ENCODE assay signal across 8 mouse cellular contexts in the genomic region with DNA sequence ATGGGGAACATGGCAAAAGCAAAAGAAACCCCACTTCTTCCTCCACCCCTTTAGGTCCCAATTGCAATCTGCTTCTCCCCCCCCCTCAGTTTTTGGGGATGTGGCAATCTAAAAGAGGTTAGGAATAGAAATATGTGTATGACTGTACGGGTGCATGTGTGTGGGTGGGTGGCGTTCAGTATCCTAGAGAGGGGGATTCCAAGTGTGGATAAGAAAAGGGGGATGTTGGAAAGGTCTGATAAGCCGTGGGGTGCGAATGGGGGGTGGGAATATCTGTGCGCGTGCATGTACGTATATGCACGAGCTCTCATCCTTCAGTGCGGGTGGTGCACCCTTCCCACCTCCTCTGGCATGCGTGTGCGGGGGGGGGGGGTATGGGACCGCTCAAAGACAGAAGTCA. TPM values are rescaled to one million over a fixed set of nuclear protein-coding genes. Genes with fewer than 3 reads are reported as not detected.
DNase-seq lines count a peak whose midpoint lies in the region; ATAC-seq and TF ChIP-seq lines count a peak whose summit lies in the region.

No protein-coding gene starts in this region.

- TF ChIP-seq CTCF in heart, adult 2 months (IDR thresholded peaks at IDR 0.05) = no peak
- no peak for TF ChIP-seq CTCF in E14TG2a.4 (conservative IDR thresholded peaks at IDR 0.05; ENCODE audit: low read length)
- no peak for TF ChIP-seq CTCF in liver, embryonic 14.5 days (IDR thresholded peaks at IDR 0.05; ENCODE audit: low read depth)
- TF ChIP-seq CTCF in stomach, postnatal 0 days (IDR thresholded peaks at IDR 0.05; ENCODE audit: low read depth) = no peak

- 3% methylated on average over 12 of the region's 12 CpGs for WGBS in heart, adult 2 months
- 2% methylated on average over 10 of the region's 12 CpGs for WGBS in forebrain, embryonic 12.5 days
- WGBS in liver, embryonic 14.5 days (ENCODE audit: insufficient replicate concordance) = 3% methylated on average over 11 of the region's 12 CpGs
- WGBS in stomach, postnatal 0 days = 6% methylated on average over 11 of the region's 12 CpGs

- H3K4me2 ChIP-seq in forebrain, embryonic 12.5 days = peak overlapping the region; percentile 95
- peak overlapping the region; percentile 57 for H3K4me2 ChIP-seq in liver, embryonic 14.5 days (ENCODE audit: low read depth)
- peak overlapping the region; percentile 81 for H3K4me2 ChIP-seq in stomach, postnatal 0 days (replicated peaks; ENCODE audit: low read depth)

- no peaks in the 10 kb centered on the region; the same call in 1 of the 2 replicates for H3K79me2 ChIP-seq in heart, adult 2 months (replicated peaks; ENCODE audit: control insufficient read depth, insufficient read depth, low read length)

- intact Hi-C loops in heart, adult 2 months (cut with DNase I) = no loop called here
- intact Hi-C loops in heart, postnatal 14 days (cut with DNase I) = no loop called here
- intact Hi-C loops in gastrocnemius, postnatal 14 days (cut with DNase I; ENCODE audit: low total_unique reads) = loop anchor here (5.0 kb wide), 1 partner anchor 35 kb away; no protein-coding TSS in a partner anchor

- TF ChIP-seq POLR2A in heart, adult 2 months (IDR thresholded peaks at IDR 0.05; ENCODE audit: insufficient read depth, low read depth, low read length) = no peak

- peak overlapping the region; percentile 61 for H3K9ac ChIP-seq in heart, adult 2 months (ENCODE audit: low read depth, low read length)
- peak overlapping the region; percentile 72 for H3K9ac ChIP-seq in forebrain, embryonic 12.5 days
- H3K9ac ChIP-seq in liver, embryonic 14.5 days (replicated peaks) = no peak overlapping the region
- H3K9ac ChIP-seq in stomach, postnatal 0 days (ENCODE audit: low read length) = peak overlapping the region; percentile 63; the same call in 1 of the 2 replicates

- H3K4me3 ChIP-seq in heart, adult 2 months = peak overlapping the region; percentile 67
- peak overlapping the region; percentile 81 for H3K4me3 ChIP-seq in E14TG2a.4 (replicated peaks; ENCODE audit: low read length)
- H3K4me3 ChIP-seq in forebrain, embryonic 12.5 days (replicated peaks) = peak overlapping the region; percentile 49
- peak overlapping the region in 1 of 2 experiments; percentile 35; a peak in 2 of 4 replicates for H3K4me3 ChIP-seq in liver, embryonic 14.5 days (ENCODE audit: insufficient read depth in 1 of 2, low read depth in 2 of 2, low read length in 2 of 2)
- H3K4me3 ChIP-seq in stomach, postnatal 0 days (ENCODE audit: low read depth, low read length) = peak overlapping the region; percentile 51

- no peaks in the 10 kb centered on the region for H3K27me3 ChIP-seq in heart, adult 2 months (ENCODE audit: control insufficient read depth, insufficient read depth, low read length)
- H3K27me3 ChIP-seq in E14TG2a.4 (ENCODE audit: insufficient read depth, low read length) = peaks cover 45% of the 10 kb centered on the region
- H3K27me3 ChIP-seq in forebrain, embryonic 12.5 days = peaks cover 37% of the 10 kb centered on the region
- H3K27me3 ChIP-seq in liver, embryonic 14.5 days (ENCODE audit: control insufficient read depth, insufficient read depth, low read length) = peaks cover 70% of the 10 kb centered on the region
- H3K27me3 ChIP-seq in stomach, postnatal 0 days (ENCODE audit: control insufficient read depth, insufficient read depth, low read length) = no peaks in the 10 kb centered on the region

- no peaks in the 10 kb centered on the region for H3K36me3 ChIP-seq in heart, adult 2 months (ENCODE audit: control insufficient read depth, insufficient read depth, low read length)
- H3K36me3 ChIP-seq in E14TG2a.4 (ENCODE audit: insufficient read depth, low read length) = no peaks in the 10 kb centered on the region
- no peaks in the 10 kb centered on the region for H3K36me3 ChIP-seq in forebrain, embryonic 12.5 days (replicated peaks)
- H3K36me3 ChIP-seq in liver, embryonic 14.5 days (replicated peaks; ENCODE audit: control insufficient read depth, insufficient read depth, low read depth) = no peaks in the 10 kb centered on the region
- H3K36me3 ChIP-seq in stomach, postnatal 0 days (ENCODE audit: control insufficient read depth, insufficient read depth, low read length) = no peaks in the 10 kb centered on the region

- peak overlapping the region; percentile 61; the same call in 1 of the 2 replicates for H3K27ac ChIP-seq in heart, adult 2 months
- no peak overlapping the region for H3K27ac ChIP-seq in forebrain, embryonic 12.5 days
- no peak overlapping the region for H3K27ac ChIP-seq in liver, embryonic 14.5 days
- H3K27ac ChIP-seq in stomach, postnatal 0 days (replicated peaks) = no peak overlapping the region

- peaks cover 8% of the 10 kb centered on the region for H3K4me1 ChIP-seq in heart, adult 2 months (ENCODE audit: control insufficient read depth, insufficient read depth, low read length)
- H3K4me1 ChIP-seq in E14TG2a.4 (replicated peaks; ENCODE audit: low read depth, low read length) = peaks cover 83% of the 10 kb centered on the region
- H3K4me1 ChIP-seq in forebrain, embryonic 12.5 days = peaks cover 67% of the 10 kb centered on the region
- peaks cover 0 to 10% of the 10 kb centered on the region in 2 experiments; a peak in 2 of 4 replicates for H3K4me1 ChIP-seq in liver, embryonic 14.5 days (replicated peaks; ENCODE audit: control insufficient read depth in 2 of 2, insufficient read depth in 2 of 2, low read length in 1 of 2)
- H3K4me1 ChIP-seq in stomach, postnatal 0 days (replicated peaks; ENCODE audit: control insufficient read depth, insufficient read depth) = 0 out of 2 replicates have a peak, but pooled peaks cover 3% of the 10 kb centered on the region

- TF ChIP-seq EP300 in heart, adult 2 months (IDR thresholded peaks at IDR 0.05; ENCODE audit: insufficient read depth, low read depth, low read length) = no peak
- no peak for TF ChIP-seq EP300 in liver, embryonic 14.5 days (IDR thresholded peaks at IDR 0.05; ENCODE audit: low read depth)
- TF ChIP-seq EP300 in stomach, postnatal 0 days (optimal IDR thresholded peaks at IDR 0.05) = no peak

- H3K9me3 ChIP-seq in E14TG2a.4 (ENCODE audit: low read length) = no peaks in the 10 kb centered on the region
- no peaks in the 10 kb centered on the region for H3K9me3 ChIP-seq in forebrain, embryonic 12.5 days
- H3K9me3 ChIP-seq in liver, embryonic 14.5 days (ENCODE audit: control insufficient read depth, low read length) = no peaks in the 10 kb centered on the region
- H3K9me3 ChIP-seq in stomach, postnatal 0 days (ENCODE audit: control insufficient read depth, low read length) = no peaks in the 10 kb centered on the region

- no peak for ATAC-seq in forebrain, embryonic 12.5 days (ENCODE audit: low FRiP score)
- no peak for ATAC-seq in liver, embryonic 14.5 days (ENCODE audit: insufficient read depth)
- no peak for ATAC-seq in stomach, postnatal 0 days (ENCODE audit: low FRiP score, low TSS enrichment)

- no peak for DNase-seq in heart, adult 2 months
- DNase-seq in heart, postnatal 14 days = no peak
- DNase-seq in liver, embryonic 14.5 days (ENCODE audit: low read depth in 3 of 3, low spot score in 3 of 3) = no peak
- no peak for DNase-seq in stomach, postnatal 0 days (ENCODE audit: low spot score)
- no peak for DNase-seq in adrenal gland, postnatal 10 days
- DNase-seq in gastrocnemius, postnatal 14 days = no peak

RNA-seq across cellular contexts. Expression of gene Ankrd34a, which starts 0.4 kb away (rescaled TPM):
- 1 to 10 TPM; 1.3 to 2.4 TPM for total RNA-seq in heart, adult 2 months (2021)
- 2.1 and 3.1 TPM in 2 replicates for polyA plus RNA-seq in heart, adult 2 months (2012; rRNA removed)
- 1 to 10 TPM; 1.3 to 1.8 TPM for total RNA-seq in heart, postnatal 14 days (2021)
- polyA plus RNA-seq in forebrain, embryonic 12.5 days (2016; fragmentation: Nextera tagmentation; extraction: Ambion mirVana) = 4.0 and 4.4 TPM in 2 replicates
- 0.08 TPM in 2 replicates for polyA plus RNA-seq in liver, embryonic 14.5 days (2012; rRNA removed)
- not detected in 2 replicates for polyA plus RNA-seq in liver, embryonic 14.5 days (2014; fragmentation: Nextera tagmentation; extraction: Ambion mirVana)
- 1.3 TPM in 2 replicates for polyA plus RNA-seq in stomach, postnatal 0 days (2015; fragmentation: Nextera tagmentation; extraction: Ambion mirVana)
- under 1 TPM; 0.54 to 0.55 TPM for total RNA-seq in adrenal gland, postnatal 10 days (2021)
- 1 to 10 TPM in 1 of 2 experiments, under 1 TPM in 1; 0.66 to 1.9 TPM for total RNA-seq in gastrocnemius, postnatal 14 days (2021)

RNA-seq across cellular contexts. Expression of gene Polr3gl, which starts 2.9 kb away (rescaled TPM):
- 10 to 100 TPM; 24.3 to 35.0 TPM for total RNA-seq in heart, adult 2 months (2021)
- polyA plus RNA-seq in heart, adult 2 months (2012; rRNA removed) = 20.1 and 21.9 TPM in 2 replicates
- 10 to 100 TPM; 21.8 to 25.3 TPM for total RNA-seq in heart, postnatal 14 days (2021)
- polyA plus RNA-seq in forebrain, embryonic 12.5 days (2016; fragmentation: Nextera tagmentation; extraction: Ambion mirVana) = 40.1 and 40.7 TPM in 2 replicates
- 6.2 and 11.8 TPM in 2 replicates for polyA plus RNA-seq in liver, embryonic 14.5 days (2012; rRNA removed)
- polyA plus RNA-seq in liver, embryonic 14.5 days (2014; fragmentation: Nextera tagmentation; extraction: Ambion mirVana) = 3.0 and 3.3 TPM in 2 replicates
- 16.1 and 20.1 TPM in 2 replicates for polyA plus RNA-seq in stomach, postnatal 0 days (2015; fragmentation: Nextera tagmentation; extraction: Ambion mirVana)
- total RNA-seq in adrenal gland, postnatal 10 days (2021) = 10 to 100 TPM; 29.3 to 34.3 TPM
- total RNA-seq in gastrocnemius, postnatal 14 days (2021) = 10 to 100 TPM; 30.3 to 34.0 TPM

RNA-seq across cellular contexts. Expression of gene Lix1l, which starts 4.1 kb away (rescaled TPM):
- total RNA-seq in heart, adult 2 months (2021) = 10 to 100 TPM; 24.7 to 25.3 TPM
- 25.2 and 39.9 TPM in 2 replicates for polyA plus RNA-seq in heart, adult 2 months (2012; rRNA removed)
- total RNA-seq in heart, postnatal 14 days (2021) = 10 to 100 TPM; 28.3 to 28.6 TPM
- polyA plus RNA-seq in forebrain, embryonic 12.5 days (2016; fragmentation: Nextera tagmentation; extraction: Ambion mirVana) = 5.8 and 6.2 TPM in 2 replicates
- 2.7 and 2.9 TPM in 2 replicates for polyA plus RNA-seq in liver, embryonic 14.5 days (2012; rRNA removed)
- 0.32 and 0.48 TPM in 2 replicates for polyA plus RNA-seq in liver, embryonic 14.5 days (2014; fragmentation: Nextera tagmentation; extraction: Ambion mirVana)
- polyA plus RNA-seq in stomach, postnatal 0 days (2015; fragmentation: Nextera tagmentation; extraction: Ambion mirVana) = 3.7 and 3.8 TPM in 2 replicates
- 10 to 100 TPM; 33.3 to 42.6 TPM for total RNA-seq in adrenal gland, postnatal 10 days (2021)
- total RNA-seq in gastrocnemius, postnatal 14 days (2021) = 10 to 100 TPM; 13.6 to 16.4 TPM

RNA-seq across cellular contexts. Expression of gene Gm16253, which starts 20.1 kb away (rescaled TPM):
- 1 to 10 TPM; 1.8 to 2.8 TPM for total RNA-seq in heart, adult 2 months (2021)
- not detected in 2 replicates for polyA plus RNA-seq in heart, adult 2 months (2012; rRNA removed)
- 1 to 10 TPM; 3.7 to 4.5 TPM for total RNA-seq in heart, postnatal 14 days (2021)
- 1.3 and 1.7 TPM in 2 replicates for polyA plus RNA-seq in forebrain, embryonic 12.5 days (2016; fragmentation: Nextera tagmentation; extraction: Ambion mirVana)
- not detected in 2 replicates for polyA plus RNA-seq in liver, embryonic 14.5 days (2012; rRNA removed)
- polyA plus RNA-seq in liver, embryonic 14.5 days (2014; fragmentation: Nextera tagmentation; extraction: Ambion mirVana) = not detected in 2 replicates
- 0.18 and 0.46 TPM in 2 replicates for polyA plus RNA-seq in stomach, postnatal 0 days (2015; fragmentation: Nextera tagmentation; extraction: Ambion mirVana)
- under 1 TPM in 1 of 2 experiments, not detected in 1; 0.61 TPM for total RNA-seq in adrenal gland, postnatal 10 days (2021)
- 1 to 10 TPM; 1.2 to 1.5 TPM for total RNA-seq in gastrocnemius, postnatal 14 days (2021)

RNA-seq across cellular contexts. Expression of gene Rbm8a, which starts 32.9 kb away (rescaled TPM):
- 10 to 100 TPM; 29.5 to 33.9 TPM for total RNA-seq in heart, adult 2 months (2021)
- polyA plus RNA-seq in heart, adult 2 months (2012; rRNA removed) = 8.4 and 12.0 TPM in 2 replicates
- 10 to 100 TPM; 37.9 to 40.5 TPM for total RNA-seq in heart, postnatal 14 days (2021)
- polyA plus RNA-seq in forebrain, embryonic 12.5 days (2016; fragmentation: Nextera tagmentation; extraction: Ambion mirVana) = 164 and 181 TPM in 2 replicates
- polyA plus RNA-seq in liver, embryonic 14.5 days (2012; rRNA removed) = 11.6 and 22.8 TPM in 2 replicates
- 69.1 and 73.6 TPM in 2 replicates for polyA plus RNA-seq in liver, embryonic 14.5 days (2014; fragmentation: Nextera tagmentation; extraction: Ambion mirVana)
- 70.9 and 75.5 TPM in 2 replicates for polyA plus RNA-seq in stomach, postnatal 0 days (2015; fragmentation: Nextera tagmentation; extraction: Ambion mirVana)
- total RNA-seq in adrenal gland, postnatal 10 days (2021) = 10 to 100 TPM; 68.8 to 72.9 TPM
- total RNA-seq in gastrocnemius, postnatal 14 days (2021) = 10 to 100 TPM; 36.6 to 44.1 TPM
